Mouse (Mus musculus): Measurements from ENCODE around the gene Lcmt1. TPM values are rescaled to one million over a fixed set of nuclear protein-coding genes. Genes with fewer than 3 reads are reported as not detected.

The Lcmt1 gene
- polyA plus RNA-seq, 1 experiment from 2014 or later: 49.7 TPM

DNA sequence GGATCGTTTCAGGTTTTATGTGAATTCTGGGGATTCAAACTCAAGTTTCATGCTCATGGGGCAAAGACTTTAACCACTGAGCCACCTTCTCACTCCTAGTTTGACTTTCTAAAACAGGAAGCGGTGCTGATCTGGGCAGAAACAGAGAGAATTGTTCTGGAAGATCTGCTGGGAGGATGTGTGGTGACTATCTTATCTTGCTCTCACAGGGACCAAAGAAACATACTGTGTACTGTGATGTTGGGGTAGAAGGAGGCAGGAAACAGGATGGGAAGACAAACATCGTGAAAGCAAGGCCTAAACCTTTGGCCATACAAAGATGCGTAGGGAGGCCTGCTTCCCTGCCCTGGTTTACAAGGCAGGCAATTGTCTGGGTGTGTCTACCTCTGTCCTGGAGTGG, 89.7 kb downstream of the Lcmt1 start:
- ATAC-seq (replicated peaks; ENCODE audit: low FRiP score) (peak; percentile 75), DNase-seq (ENCODE audit: low spot score) (peak; percentile 51)
- Histone ChIP-seq H3K36me3 (ENCODE audit: control insufficient read depth, insufficient read depth, low read length) (no peaks in the 10 kb centered on the region), H3K4me3 (ENCODE audit: low read depth, low read length) (no peak overlapping the region), H3K27ac (ENCODE audit: low read depth, low read length) (peak overlapping the region; percentile 80), H3K27me3 (replicated peaks; ENCODE audit: control insufficient read depth, insufficient read depth, low read length) (no peaks in the 10 kb centered on the region), H3K4me1 (replicated peaks; ENCODE audit: control insufficient read depth, insufficient read depth, low read length) (peaks cover 61% of the 10 kb centered on the region), H3K9me3 (ENCODE audit: control insufficient read depth, low read length) (no peaks in the 10 kb centered on the region), H3K4me2 (peak overlapping the region; percentile 44), H3K9ac (ENCODE audit: low read depth, low read length) (no peak overlapping the region)
- WGBS: 35% methylated on average over 4 of the region's 4 CpGs

GRCm38 (mm10) chr7:123461316-123461715, 91.7 kb downstream of the Lcmt1 start:
- peaks cover 61% of the 10 kb centered on the region for H3K4me1 ChIP-seq (replicated peaks; ENCODE audit: control insufficient read depth, insufficient read depth, low read length)
- peak overlapping the region; percentile 43 for H3K9ac ChIP-seq (ENCODE audit: low read depth, low read length)
- H3K27me3 ChIP-seq (replicated peaks; ENCODE audit: control insufficient read depth, insufficient read depth, low read length): no peaks in the 10 kb centered on the region
- no peak overlapping the region for H3K4me3 ChIP-seq (ENCODE audit: low read depth, low read length)
- 80% methylated on average over 4 of the region's 4 CpGs for WGBS
- DNase-seq (ENCODE audit: low spot score) (no peak), ATAC-seq (replicated peaks; ENCODE audit: low FRiP score) (no peak)
- peak overlapping the region; percentile 56 for H3K4me2 ChIP-seq
- no peaks in the 10 kb centered on the region for H3K9me3 ChIP-seq (ENCODE audit: control insufficient read depth, low read length)
- no peaks in the 10 kb centered on the region for H3K36me3 ChIP-seq (ENCODE audit: control insufficient read depth, insufficient read depth, low read length)
- peak overlapping the region; percentile 89 for H3K27ac ChIP-seq (ENCODE audit: low read depth, low read length)

DNA sequence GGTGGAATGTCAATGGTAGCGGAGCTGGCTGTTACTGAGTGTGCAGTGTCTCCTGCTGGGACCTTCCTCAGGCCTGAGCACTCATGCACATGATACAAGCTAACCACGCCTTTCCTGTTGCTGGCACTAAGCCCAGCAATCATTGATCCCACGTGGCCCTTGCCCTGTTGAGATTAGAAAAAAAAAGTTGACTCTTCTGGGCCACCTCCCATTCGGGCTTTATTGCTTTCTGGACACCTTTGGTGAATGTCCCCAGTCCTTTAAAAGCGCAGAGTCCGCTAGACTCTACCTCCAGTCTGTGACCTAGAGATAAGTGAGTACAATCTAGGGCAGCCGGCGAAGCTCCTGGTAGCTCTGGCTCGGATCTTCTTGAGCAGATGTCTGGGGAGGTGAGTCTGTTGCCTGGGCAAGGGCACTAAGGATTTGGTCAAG, 92.5 kb downstream of the Lcmt1 start, which contains the start of gene Aqp8:
Gene Aqp8, plus strand, starts transcription at position 222 of the 432 bp plus-strand sequence.
- Histone ChIP-seq H3K4me1 (replicated peaks; ENCODE audit: control insufficient read depth, insufficient read depth, low read length) (peaks cover 54% of the 10 kb centered on the region), H3K9ac (ENCODE audit: low read depth, low read length) (peak within 1 kb of the TSS; percentile 43), H3K36me3 (ENCODE audit: control insufficient read depth, insufficient read depth, low read length) (no peaks in the 10 kb centered on the region), H3K4me2 (peak within 1 kb of the TSS; percentile 56), H3K9me3 (ENCODE audit: control insufficient read depth, low read length) (no peaks in the 10 kb centered on the region), H3K27ac (ENCODE audit: low read depth, low read length) (peak within 1 kb of the TSS; percentile 89), H3K4me3 (ENCODE audit: low read depth, low read length) (peak within 1 kb of the TSS; percentile 21; the same call in 1 of the 2 replicates), H3K27me3 (replicated peaks; ENCODE audit: control insufficient read depth, insufficient read depth, low read length) (no peaks in the 10 kb centered on the region)
- WGBS: 31% methylated on average over 9 of the region's 9 CpGs
- DNase-seq (ENCODE audit: low spot score): peak; percentile 73
- peak; percentile 89 for ATAC-seq (replicated peaks; ENCODE audit: low FRiP score)

GRCm38 (mm10) chr7:123463569-123463968, 94.0 kb downstream of the Lcmt1 start:
- Histone ChIP-seq H3K4me2 (peak overlapping the region; percentile 18; the same call in 1 of the 2 replicates), H3K9me3 (ENCODE audit: control insufficient read depth, low read length) (no peaks in the 10 kb centered on the region), H3K36me3 (ENCODE audit: control insufficient read depth, insufficient read depth, low read length) (no peaks in the 10 kb centered on the region), H3K9ac (ENCODE audit: low read depth, low read length) (no peak overlapping the region), H3K4me3 (ENCODE audit: low read depth, low read length) (no peak overlapping the region), H3K27ac (ENCODE audit: low read depth, low read length) (no peak overlapping the region), H3K27me3 (replicated peaks; ENCODE audit: control insufficient read depth, insufficient read depth, low read length) (no peaks in the 10 kb centered on the region), H3K4me1 (replicated peaks; ENCODE audit: control insufficient read depth, insufficient read depth, low read length) (peaks cover 39% of the 10 kb centered on the region)
- no peak for ATAC-seq (replicated peaks; ENCODE audit: low FRiP score)
- 75% methylated on average over 4 of the region's 4 CpGs for WGBS
- DNase-seq (ENCODE audit: low spot score): no peak

- Histone ChIP-seq H3K4me1 (replicated peaks; ENCODE audit: control insufficient read depth, insufficient read depth, low read length) (peaks cover 22% of the 10 kb centered on the region), H3K27me3 (replicated peaks; ENCODE audit: control insufficient read depth, insufficient read depth, low read length) (no peaks in the 10 kb centered on the region), H3K9me3 (ENCODE audit: control insufficient read depth, low read length) (no peaks in the 10 kb centered on the region), H3K4me2 (no peak overlapping the region), H3K36me3 (ENCODE audit: control insufficient read depth, insufficient read depth, low read length) (no peaks in the 10 kb centered on the region), H3K4me3 (ENCODE audit: low read depth, low read length) (no peak overlapping the region), H3K27ac (ENCODE audit: low read depth, low read length) (no peak overlapping the region), H3K9ac (ENCODE audit: low read depth, low read length) (no peak overlapping the region)
- WGBS: 36% methylated on average over 6 of the region's 6 CpGs
- ATAC-seq (replicated peaks; ENCODE audit: low FRiP score) (no peak), DNase-seq (ENCODE audit: low spot score) (peak; percentile 69)
Measured at GRCm38 (mm10) chr7:123465692-123466387, 96.3 kb downstream of the Lcmt1 start.

GRCm38 (mm10) chr7:123467961-123468360, 98.4 kb downstream of the Lcmt1 start:
- ATAC-seq (replicated peaks; ENCODE audit: low FRiP score) (no peak), DNase-seq (ENCODE audit: low spot score) (no peak)
- WGBS: 81% methylated on average over 1 of the region's 1 CpGs
- H3K4me2 ChIP-seq: no peak overlapping the region
- no peaks in the 10 kb centered on the region for H3K9me3 ChIP-seq (ENCODE audit: control insufficient read depth, low read length)
- H3K4me1 ChIP-seq (replicated peaks; ENCODE audit: control insufficient read depth, insufficient read depth, low read length): peaks cover 2% of the 10 kb centered on the region; the same call in 1 of the 2 replicates
- H3K36me3 ChIP-seq (ENCODE audit: control insufficient read depth, insufficient read depth, low read length): no peaks in the 10 kb centered on the region
- H3K9ac ChIP-seq (ENCODE audit: low read depth, low read length): no peak overlapping the region
- no peaks in the 10 kb centered on the region for H3K27me3 ChIP-seq (replicated peaks; ENCODE audit: control insufficient read depth, insufficient read depth, low read length)
- H3K27ac ChIP-seq (ENCODE audit: low read depth, low read length): no peak overlapping the region
- H3K4me3 ChIP-seq (ENCODE audit: low read depth, low read length): no peak overlapping the region

Other genes with a start within 250 kb of the Lcmt1 start
- 36.4 and 41.1 TPM in 2 replicates for gene Tnrc6a, start 245.9 kb upstream of the Lcmt1 start, polyA plus RNA-seq (2014; fragmentation: Nextera tagmentation; extraction: Ambion mirVana)
- 0.35 and 1.9 TPM in 2 replicates for gene Slc5a11, start 155.0 kb upstream of the Lcmt1 start, polyA plus RNA-seq (2014; fragmentation: Nextera tagmentation; extraction: Ambion mirVana)
- 29.8 and 31.3 TPM in 2 replicates for gene Arhgap17, start 131 bp downstream of the Lcmt1 start, polyA plus RNA-seq (2014; fragmentation: Nextera tagmentation; extraction: Ambion mirVana)
- 2.5 and 3.5 TPM in 2 replicates for gene Aqp8, start 92.5 kb downstream of the Lcmt1 start, polyA plus RNA-seq (2014; fragmentation: Nextera tagmentation; extraction: Ambion mirVana)
- 0.90 and 0.93 TPM in 2 replicates for gene Zkscan2, start 130.7 kb downstream of the Lcmt1 start, polyA plus RNA-seq (2014; fragmentation: Nextera tagmentation; extraction: Ambion mirVana)